Mouse (Mus musculus) liver, embryonic 14.5 days (tissue): Measurements from ENCODE around the gene Dnajb4. TPM values are rescaled to one million over a fixed set of nuclear protein-coding genes. Genes with fewer than 3 reads are reported as not detected.

Experiments
- ATAC-seq: fragments of 200-750 bp; cut with Nextera tagmentation; 2 replicates; pipeline ENCODE4 v1.8.0; 2017; ENCODE audit warnings: moderate number of reproducible peaks, mild to moderate bottlenecking, moderate library complexity; ENCODE audit not compliant: insufficient read depth
- DNase-seq, 3 experiments: peaks; one replicate each; pipeline ENCODE4 v3.0.0-alpha.2; 2012 to 2013; ENCODE audit warnings: low read depth in 3 of 3, low spot score in 3 of 3
- H3K27ac ChIP-seq: fragments of 300-500 bp; sonication (generic); 2 replicates; pipeline ENCODE4 v1.5.1; 2014; ENCODE audit warnings: moderate library complexity, mild to moderate bottlenecking, control low read depth, inconsistent platforms
- H3K27me3 ChIP-seq: fragments of 300-500 bp; sonication (generic); 2 replicates; pipeline ENCODE4 v1.6.1; 2014; ENCODE audit warnings: mild to moderate bottlenecking, low read length, moderate library complexity; ENCODE audit not compliant: control insufficient read depth, insufficient read depth
- H3K36me3 ChIP-seq: fragments of 300-500 bp; sonication (generic); replicated peaks from 2 replicates; pipeline ENCODE4 v1.6.1; 2014; ENCODE audit warnings: low read depth; ENCODE audit not compliant: control insufficient read depth, insufficient read depth
- H3K4me1 ChIP-seq, 2 experiments: fragments of 200-500 bp in 1 of 2; fragments of 300-500 bp in 1 of 2; sonication (generic) in 1 of 2; replicated peaks; 2 replicates each; pipeline ENCODE4 v1.6.1; 2012 to 2014; ENCODE audit warnings: antibody characterized with exemption in 1 of 2, inconsistent platforms in 1 of 2, low read length in 1 of 2; ENCODE audit not compliant: control insufficient read depth in 2 of 2, insufficient read depth in 2 of 2
- H3K4me2 ChIP-seq: fragments of 300-500 bp; sonication (generic); 2 replicates; pipeline ENCODE4 v1.6.1; 2014; ENCODE audit warnings: low read depth, mild to moderate bottlenecking, control low read depth, moderate library complexity
- H3K4me3 ChIP-seq, 2 experiments: fragments of 200-500 bp in 1 of 2; fragments of 300-500 bp in 1 of 2; sonication (generic) in 1 of 2; 2 replicates each; pipeline ENCODE4 v1.5.1; 2012 to 2014; ENCODE audit warnings: low read depth in 2 of 2, low read length in 2 of 2, mild to moderate bottlenecking in 2 of 2, control low read depth in 1 of 2, inconsistent platforms in 1 of 2, moderate library complexity in 1 of 2; ENCODE audit not compliant: insufficient read depth in 1 of 2
- H3K9ac ChIP-seq: fragments of 300-500 bp; sonication (generic); replicated peaks from 2 replicates; pipeline ENCODE4 v1.6.1; 2014; ENCODE audit warnings: mild to moderate bottlenecking, control low read depth, moderate library complexity
- H3K9me3 ChIP-seq: fragments of 300-500 bp; sonication (generic); 2 replicates; pipeline ENCODE4 v1.6.1; 2016; ENCODE audit warnings: low read length, mixed read lengths; ENCODE audit not compliant: control insufficient read depth
- CTCF ChIP-seq: IDR thresholded peaks from 2 replicates; pipeline ENCODE4 v1.5.1; 2016; ENCODE audit warnings: antibody characterized with exemption, low read depth, control low read depth
- EP300 ChIP-seq: IDR thresholded peaks from 2 replicates; pipeline ENCODE4 v1.6.1; 2016; ENCODE audit warnings: antibody characterized with exemption, low read depth
- WGBS: fragments of 180-500 bp; shearing (Covaris S2); extraction: QIAGEN DNeasy Blood & Tissue Kit; methylation state at CpG from one replicate; pipeline ENCODE4 v1.1.7; 2014; ENCODE audit not compliant: insufficient replicate concordance; 5-methylcytosine and 5-hydroxymethylcytosine counted together
- polyA plus RNA-seq, 2 experiments: library from polyadenylated mRNA; depleted of rRNA in 1 of 2; stranded (reverse) in 1 of 2; unstranded in 1 of 2; fragments of >200 nt; fragmentation: Nextera tagmentation in 1 of 2; extraction: Ambion mirVana in 1 of 2; gene quantifications; 2 replicates each; pipeline versions ENCODE4 v1.2.1 to v1.2.3; 2012 to 2014

Gene Dnajb4
- polyA plus RNA-seq, 2 experiments: 18.3 to 29.9 TPM

GRCm38 (mm10) chr3:152155296-152155948 is 54.7 kb downstream of the Dnajb4 start:
- no peaks in the 10 kb centered on the region for H3K36me3 ChIP-seq
- H3K4me3 ChIP-seq: no peak overlapping the region
- no peaks in the 10 kb centered on the region for H3K27me3 ChIP-seq
- no peak overlapping the region for H3K9ac ChIP-seq
- TF ChIP-seq CTCF (no peak), EP300 (no peak)
- no peaks in the 10 kb centered on the region for H3K9me3 ChIP-seq
- DNase-seq (no peak), ATAC-seq (no peak)
- peaks cover 37 to 46% of the 10 kb centered on the region in 2 experiments for H3K4me1 ChIP-seq
- H3K4me2 ChIP-seq: no peak overlapping the region
- WGBS: 65% methylated on average over 11 of the region's 11 CpGs
- H3K27ac ChIP-seq: no peak overlapping the region

GRCm38 (mm10) chr3:152154095-152154494 is 56.0 kb downstream of the Dnajb4 start:
- H3K9me3 ChIP-seq: no peaks in the 10 kb centered on the region
- no peak for DNase-seq
- H3K4me1 ChIP-seq: peaks cover 40 to 53% of the 10 kb centered on the region in 2 experiments
- no peak for ATAC-seq
- H3K27me3 ChIP-seq: no peaks in the 10 kb centered on the region
- TF ChIP-seq CTCF (no peak), EP300 (no peak)
- no peaks in the 10 kb centered on the region for H3K36me3 ChIP-seq
- H3K4me3 ChIP-seq: no peak overlapping the region
- WGBS: 63% methylated on average over 5 of the region's 5 CpGs
- no peak overlapping the region for H3K4me2 ChIP-seq
- H3K9ac ChIP-seq: no peak overlapping the region
- H3K27ac ChIP-seq: no peak overlapping the region

- Histone ChIP-seq H3K9ac (peak overlapping the region; percentile 36), H3K27me3 (no peaks in the 10 kb centered on the region), H3K4me1 (peaks cover 40 to 54% of the 10 kb centered on the region in 2 experiments), H3K4me3 (no peak overlapping the region), H3K9me3 (no peaks in the 10 kb centered on the region), H3K4me2 (peak overlapping the region; percentile 70), H3K36me3 (no peaks in the 10 kb centered on the region), H3K27ac (peak overlapping the region; percentile 84)
- DNase-seq: no peak
- 70% methylated on average over 2 of the region's 2 CpGs for WGBS
- ATAC-seq: no peak
- TF ChIP-seq CTCF (no peak), EP300 (no peak)
Measured at GRCm38 (mm10) chr3:152153152-152153551, 57.0 kb downstream of the Dnajb4 start.

DNA sequence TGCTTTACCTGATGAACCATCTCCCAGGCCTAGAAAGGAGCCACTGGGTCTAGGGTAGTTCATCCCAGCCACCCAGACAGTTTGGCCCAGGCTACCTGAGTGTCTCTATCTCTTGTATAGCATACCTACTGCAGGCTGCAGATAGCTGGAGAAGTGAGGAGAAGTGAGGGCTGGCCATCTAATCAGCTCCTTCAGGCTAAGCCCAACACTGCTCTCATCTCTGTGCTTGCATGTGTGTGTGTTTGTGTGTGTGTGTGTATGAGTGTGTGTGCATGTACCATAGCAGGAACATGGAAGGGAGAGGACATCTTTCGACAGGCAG is 57.7 kb downstream of the Dnajb4 start:
- peak; percentile 97 for TF ChIP-seq EP300
- no peak for TF ChIP-seq CTCF
- DNase-seq (peak; percentile 67 to 76 (median 70)), ATAC-seq (peak; percentile 96)
- 19% methylated on average over 1 of the region's 1 CpGs for WGBS
- Histone ChIP-seq H3K4me3 (peak overlapping the region; percentile 17 to 39), H3K9me3 (no peaks in the 10 kb centered on the region), H3K4me1 (peaks cover 40 to 54% of the 10 kb centered on the region in 2 experiments), H3K27me3 (no peaks in the 10 kb centered on the region), H3K9ac (peak overlapping the region; percentile 57), H3K4me2 (peak overlapping the region; percentile 70), H3K36me3 (no peaks in the 10 kb centered on the region), H3K27ac (peak overlapping the region; percentile 84)

- H3K4me2 ChIP-seq: peak overlapping the region; percentile 70
- DNase-seq (no peak), ATAC-seq (peak; percentile 53)
- TF ChIP-seq CTCF: no peak
- TF ChIP-seq EP300: no peak
- 45% methylated on average over 28 of the region's 29 CpGs for WGBS
- H3K36me3 ChIP-seq: no peaks in the 10 kb centered on the region
- H3K4me3 ChIP-seq: peak overlapping the region; percentile 17 to 39
- no peaks in the 10 kb centered on the region for H3K27me3 ChIP-seq
- H3K9me3 ChIP-seq: no peaks in the 10 kb centered on the region
- peaks cover 40 to 57% of the 10 kb centered on the region in 2 experiments for H3K4me1 ChIP-seq
- H3K9ac ChIP-seq: peak overlapping the region; percentile 57
- peak overlapping the region; percentile 84 for H3K27ac ChIP-seq
Measured at GRCm38 (mm10) chr3:152151725-152152482, 58.2 kb downstream of the Dnajb4 start.
